19 mouse cellular contexts compared by ENCODE assay signal in the genomic region with DNA sequence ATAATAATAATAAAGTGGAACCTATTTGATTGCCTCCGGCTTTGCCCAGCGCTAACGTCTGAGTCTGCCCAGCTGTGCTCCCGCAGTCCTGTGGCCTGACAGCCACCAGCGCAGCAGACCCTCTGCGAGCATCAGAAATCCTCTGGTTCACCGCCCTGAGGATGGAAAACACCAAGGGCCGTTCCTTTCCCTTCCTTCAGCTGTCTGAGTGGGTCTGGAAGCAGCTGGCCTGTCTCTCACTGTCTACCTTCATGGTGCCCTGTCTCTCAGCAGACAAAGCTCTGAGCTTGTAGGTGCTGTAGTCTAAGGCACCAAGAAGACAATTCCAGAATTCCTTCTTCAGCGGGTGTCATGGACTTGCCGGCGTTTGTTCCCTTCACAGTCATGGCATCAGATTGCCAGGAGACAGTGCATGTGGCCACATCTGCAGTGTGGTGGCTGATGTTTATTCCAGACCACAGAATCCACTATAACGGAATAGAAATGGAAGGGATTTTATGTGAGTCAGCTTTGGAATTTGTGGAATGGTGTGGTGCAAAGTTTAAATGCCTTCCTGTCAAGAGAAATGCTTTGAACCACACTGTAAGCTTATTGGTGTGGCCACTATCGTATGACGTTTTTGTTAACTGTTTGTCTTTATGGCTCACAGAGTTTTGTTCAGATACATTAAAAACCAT.
DNase-seq lines count a peak whose midpoint lies in the region; ATAC-seq and TF ChIP-seq lines count a peak whose summit lies in the region.
"Had no signal": no experiment of that assay in that cellular context is flagged by ENCODE, and none has a peak within 500 bp of the region (broad histone marks: within the 10 kb centered on the region; RNA-seq: fewer than 3 reads in every experiment).

No protein-coding gene starts in this region.

- peaks cover 18% of the 10 kb centered on the region for H3K4me1 ChIP-seq in kidney, embryonic 15.5 days
- no peaks in the 10 kb centered on the region for H3K4me1 ChIP-seq in kidney, adult 2 months (ENCODE audit: control insufficient read depth, insufficient read depth, low read length)
- H3K4me1 ChIP-seq: embryonic facial prominence, embryonic 15.5 days; liver, embryonic 13.5 days; midbrain, embryonic 12.5 days had no signal

- peak; percentile 76 for DNase-seq in heart, adult 11 months
- no peak for DNase-seq in heart, postnatal 14 days
- DNase-seq in kidney, adult 2 months = no peak
- peak; percentile 7 for DNase-seq in lung, postnatal 25 days (ENCODE audit: low spot score)
- DNase-seq in lung, postnatal 36 days = no peak
- DNase-seq in embryo, embryonic 9.5 days (ENCODE audit: extremely low spot score) = no peak
- DNase-seq in thymus, postnatal 25 days = no peak
- DNase-seq: adrenal gland, adult 8-10 months; B cell, adult 2 months; cerebellum, adult 11-12 months; liver, embryonic 13.5 days; lung, postnatal 4 days; spleen, adult 18-20 months; thymus, postnatal 14 days had no signal

- H3K4me3 ChIP-seq in kidney, embryonic 15.5 days (replicated peaks) = no peak overlapping the region
- H3K4me3 ChIP-seq in kidney, adult 2 months (ENCODE audit: insufficient read depth, low read depth, low read length) = no peak overlapping the region
- H3K4me3 ChIP-seq: embryonic facial prominence, embryonic 15.5 days; liver, embryonic 13.5 days; midbrain, embryonic 12.5 days had no signal

- intact Hi-C loops in heart, postnatal 14 days (cut with DNase I) = no loop called here

- peak overlapping the region; percentile 48; the same call in 1 of the 2 replicates for H3K27ac ChIP-seq in kidney, embryonic 15.5 days
- H3K27ac ChIP-seq in kidney, adult 2 months (ENCODE audit: insufficient read depth, low read depth, low read length) = no peak overlapping the region
- H3K27ac ChIP-seq: embryonic facial prominence, embryonic 15.5 days; liver, embryonic 13.5 days; midbrain, embryonic 12.5 days had no signal

- H3K9ac ChIP-seq in kidney, embryonic 15.5 days = no peak overlapping the region
- H3K9ac ChIP-seq: embryonic facial prominence, embryonic 15.5 days; liver, embryonic 13.5 days; midbrain, embryonic 12.5 days had no signal

- TF ChIP-seq POLR2A in kidney, adult 2 months (IDR thresholded peaks at IDR 0.05; ENCODE audit: low read depth, low read length) = no peak

- H3K36me3 ChIP-seq in kidney, embryonic 15.5 days = peaks cover 13% of the 10 kb centered on the region; the same call in 1 of the 2 replicates
- no peaks in the 10 kb centered on the region; the same call in 1 of the 2 replicates for H3K36me3 ChIP-seq in kidney, adult 2 months (ENCODE audit: control insufficient read depth, insufficient read depth, low read length)
- H3K36me3 ChIP-seq: embryonic facial prominence, embryonic 15.5 days; midbrain, embryonic 12.5 days had no signal

- 67% methylated on average over 14 of the region's 14 CpGs for whole genome bisulfite sequencing in kidney, embryonic 15.5 days
- 61% methylated on average over 14 of the region's 14 CpGs for WGBS in kidney, adult 2 months

- no peaks in the 10 kb centered on the region for H3K27me3 ChIP-seq in kidney, embryonic 15.5 days
- H3K27me3 ChIP-seq in kidney, adult 2 months (replicated peaks; ENCODE audit: control insufficient read depth, insufficient read depth, low read length) = no peaks in the 10 kb centered on the region
- H3K27me3 ChIP-seq: embryonic facial prominence, embryonic 15.5 days; liver, embryonic 13.5 days; midbrain, embryonic 12.5 days had no signal

- H3K9me3 ChIP-seq in kidney, embryonic 15.5 days (replicated peaks) = no peaks in the 10 kb centered on the region
- H3K9me3 ChIP-seq: embryonic facial prominence, embryonic 15.5 days; liver, embryonic 13.5 days; midbrain, embryonic 12.5 days had no signal

- H3K4me2 ChIP-seq in kidney, embryonic 15.5 days = no peak overlapping the region
- H3K4me2 ChIP-seq: embryonic facial prominence, embryonic 15.5 days; liver, embryonic 13.5 days; midbrain, embryonic 12.5 days had no signal

- no peak for TF ChIP-seq CTCF in kidney, adult 2 months (conservative IDR thresholded peaks at IDR 0.05; ENCODE audit: insufficient read depth, insufficient read length, low read depth, low read length)

- 0 out of 2 replicates have a peak, but pooled peaks have one; percentile 40 for ATAC-seq in kidney, embryonic 15.5 days (replicated peaks; ENCODE audit: low FRiP score)
- ATAC-seq: forebrain, embryonic 14.5 days; hindbrain, embryonic 16.5 days had no signal

Comparison
In these comparisons a context has a peak if more than half of its experiments do, and no peak if none do; other contexts are left out.
1. DNase-seq: peak in heart, adult 11 months (single experiment) and lung, postnatal 25 days (single experiment); none in heart, postnatal 14 days (0 of 2), kidney, adult 2 months (single experiment), lung, postnatal 36 days (single experiment), embryo, embryonic 9.5 days (single experiment) and thymus, postnatal 25 days (single experiment).